Mouse (Mus musculus): ENCODE data around the gene 2610507B11Rik.

2610507B11Rik gene

GRCm38 (mm10) chr11:78332676-78333075 is 71.1 kb downstream of the 2610507B11Rik start:
- ATAC-seq (ENCODE audit: insufficient number of reproducible peaks, low FRiP score, low TSS enrichment): no peak

- ATAC-seq (ENCODE audit: insufficient number of reproducible peaks, low FRiP score, low TSS enrichment): no peak
Observed at GRCm38 (mm10) chr11:78333992-78334391, 72.4 kb downstream of the 2610507B11Rik start.

- ATAC-seq (ENCODE audit: insufficient number of reproducible peaks, low FRiP score, low TSS enrichment): no peak
Observed at GRCm38 (mm10) chr11:78337040-78337439, 75.5 kb downstream of the 2610507B11Rik start.
